Mouse (Mus musculus) lung, postnatal 0 days (tissue): Measurements from ENCODE around the gene Cnga3. TPM values are rescaled to one million over a fixed set of nuclear protein-coding genes. Genes with fewer than 3 reads are reported as not detected.

Source experiments
- ATAC-seq: fragments of 200-750 bp; cut with Nextera tagmentation; 2 replicates; pipeline ENCODE4 v1.8.0; 2017; ENCODE audit warnings: moderate library complexity
- DNase-seq: peaks from one replicate; pipeline ENCODE4 v3.0.0-alpha.2; 2016; ENCODE audit warnings: low spot score
- H3K27ac ChIP-seq: fragments of 300-500 bp; sonication (generic); 2 replicates; pipeline ENCODE4 v1.5.1; 2014; ENCODE audit warnings: antibody characterized with exemption, mild to moderate bottlenecking, low read length, mixed read lengths
- H3K27me3 ChIP-seq: fragments of 300-500 bp; sonication (generic); replicated peaks from 2 replicates; pipeline ENCODE4 v1.6.1; 2014; ENCODE audit warnings: low read length, mixed read lengths; ENCODE audit not compliant: insufficient read depth
- H3K36me3 ChIP-seq: fragments of 300-500 bp; sonication (generic); 2 replicates; pipeline ENCODE4 v1.6.1; 2014; ENCODE audit warnings: low read length, mixed read lengths; ENCODE audit not compliant: insufficient read depth
- H3K4me1 ChIP-seq: fragments of 300-500 bp; sonication (generic); 2 replicates; pipeline ENCODE4 v1.6.1; 2014; ENCODE audit warnings: antibody characterized with exemption, low read depth, low read length, mixed read lengths; ENCODE audit not compliant: insufficient read depth
- H3K4me2 ChIP-seq: fragments of 300-500 bp; sonication (generic); replicated peaks from 2 replicates; pipeline ENCODE4 v1.6.1; 2014; ENCODE audit warnings: low read depth, mild to moderate bottlenecking, low read length, moderate library complexity, mixed read lengths
- H3K4me3 ChIP-seq: fragments of 300-500 bp; sonication (generic); 2 replicates; pipeline ENCODE4 v1.5.1; 2014; ENCODE audit warnings: low read depth, low read length
- H3K9ac ChIP-seq: fragments of 300-500 bp; sonication (generic); replicated peaks from 2 replicates; pipeline ENCODE4 v1.6.1; 2014; ENCODE audit warnings: low read depth, mild to moderate bottlenecking
- H3K9me3 ChIP-seq: fragments of 300-500 bp; sonication (generic); 2 replicates; pipeline ENCODE4 v1.6.1; 2016; ENCODE audit warnings: low read length, mixed read lengths
- CTCF ChIP-seq: IDR thresholded peaks from 2 replicates; pipeline ENCODE4 v1.5.1; 2016; ENCODE audit warnings: antibody characterized with exemption, mild to moderate bottlenecking
- EP300 ChIP-seq: IDR thresholded peaks from 2 replicates; pipeline ENCODE4 v1.6.1; 2016; ENCODE audit warnings: antibody characterized with exemption, mild to moderate bottlenecking, control low read depth
- WGBS: fragments of 180-500 bp; shearing (Covaris S2); extraction: QIAGEN DNeasy Blood & Tissue Kit; methylation state at CpG from one replicate; pipeline ENCODE4 v1.1.7; 2014; 5-methylcytosine and 5-hydroxymethylcytosine counted together
- polyA plus RNA-seq: library from polyadenylated mRNA; unstranded; fragments of >200 nt; fragmentation: Nextera tagmentation; extraction: Ambion mirVana; gene quantifications from 2 replicates; pipeline ENCODE4 v1.2.1, GENCODE M21; 2015

Gene Cnga3
- polyA plus RNA-seq, 1 experiment from 2014 or later: not detected

DNA sequence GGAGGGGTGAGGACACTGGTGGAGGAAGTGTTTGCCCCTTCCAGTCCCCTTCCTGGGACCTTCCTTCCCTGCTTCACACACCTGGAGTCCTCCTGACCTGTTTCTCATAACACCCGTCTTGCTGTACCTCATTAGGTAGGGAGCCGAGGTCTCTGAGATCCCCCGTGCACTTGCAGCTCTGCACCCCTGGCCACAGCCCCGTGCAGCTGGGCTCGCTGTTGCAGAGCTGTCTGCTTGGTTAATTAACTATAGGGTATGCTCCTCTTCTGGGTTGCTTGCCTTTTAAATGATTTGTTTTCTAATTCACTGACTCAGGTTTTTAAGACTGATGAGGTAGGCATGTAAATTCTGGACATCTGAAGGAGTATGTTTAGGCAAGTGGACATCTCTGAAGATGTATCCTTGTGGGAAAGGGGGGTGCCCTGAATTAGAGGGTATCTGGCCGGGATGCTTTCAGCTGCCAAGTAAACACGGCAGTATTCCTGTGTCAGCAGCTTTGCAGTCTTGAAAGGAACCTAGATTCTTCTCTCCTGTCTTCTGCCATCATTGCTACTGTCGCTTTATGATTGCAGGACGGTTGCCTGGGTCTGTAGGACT is 91.6 kb downstream of the Cnga3 start:
- 62% methylated on average over 9 of the region's 9 CpGs for WGBS
- Histone ChIP-seq H3K27me3 (no peaks in the 10 kb centered on the region), H3K36me3 (no peaks in the 10 kb centered on the region), H3K4me3 (no peak overlapping the region), H3K4me2 (no peak overlapping the region), H3K4me1 (peaks cover 6% of the 10 kb centered on the region; the same call in 1 of the 2 replicates), H3K27ac (no peak overlapping the region), H3K9ac (no peak overlapping the region), H3K9me3 (no peaks in the 10 kb centered on the region)
- TF ChIP-seq CTCF (no peak), EP300 (no peak)
- no peak for DNase-seq
- no peak for ATAC-seq

DNA sequence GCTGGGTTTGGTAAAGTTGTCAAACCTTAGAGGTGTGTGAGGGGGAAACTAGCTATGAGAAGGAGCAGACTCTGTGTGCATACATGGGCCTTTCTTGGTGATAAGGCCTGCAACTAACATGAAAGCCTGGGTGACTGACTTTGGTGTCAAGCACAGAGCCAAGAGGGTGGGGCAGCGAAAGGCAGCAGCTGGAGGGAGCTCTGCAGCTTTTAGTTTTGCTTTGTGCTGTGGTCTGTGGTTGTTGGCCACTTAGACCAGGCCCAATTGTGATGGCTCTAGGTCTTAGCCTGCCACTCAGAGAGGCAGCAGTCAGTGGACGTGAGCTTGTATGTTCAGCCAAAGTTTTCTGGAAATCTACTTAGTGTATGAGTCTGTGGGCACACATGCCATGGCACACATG is 93.4 kb downstream of the Cnga3 start:
- DNase-seq: no peak
- Histone ChIP-seq H3K4me2 (no peak overlapping the region), H3K4me3 (no peak overlapping the region), H3K27ac (no peak overlapping the region), H3K9ac (no peak overlapping the region), H3K9me3 (no peaks in the 10 kb centered on the region), H3K4me1 (0 out of 2 replicates have a peak, but pooled peaks cover 3% of the 10 kb centered on the region), H3K36me3 (no peaks in the 10 kb centered on the region), H3K27me3 (no peaks in the 10 kb centered on the region)
- 95% methylated on average over 2 of the region's 2 CpGs for WGBS
- TF ChIP-seq EP300 (no peak), CTCF (no peak)
- ATAC-seq: no peak

- no peak for ATAC-seq
- Histone ChIP-seq H3K27ac (no peak overlapping the region), H3K4me1 (0 out of 2 replicates have a peak, but pooled peaks cover 3% of the 10 kb centered on the region), H3K27me3 (no peaks in the 10 kb centered on the region), H3K36me3 (no peaks in the 10 kb centered on the region), H3K9me3 (no peaks in the 10 kb centered on the region), H3K9ac (no peak overlapping the region), H3K4me2 (no peak overlapping the region), H3K4me3 (no peak overlapping the region)
- TF ChIP-seq CTCF (no peak), EP300 (no peak)
- 75% methylated on average over 8 of the region's 8 CpGs for WGBS
- DNase-seq: no peak
Measured at GRCm38 (mm10) chr1:37308021-37308742, 93.9 kb downstream of the Cnga3 start.

- no peak for DNase-seq
- Histone ChIP-seq H3K9ac (no peak overlapping the region), H3K36me3 (no peaks in the 10 kb centered on the region), H3K4me3 (no peak overlapping the region), H3K27me3 (no peaks in the 10 kb centered on the region), H3K4me2 (no peak overlapping the region), H3K9me3 (no peaks in the 10 kb centered on the region), H3K4me1 (0 out of 2 replicates have a peak, but pooled peaks cover 3% of the 10 kb centered on the region), H3K27ac (no peak overlapping the region)
- ATAC-seq: no peak
- 77% methylated on average over 3 of the region's 3 CpGs for WGBS
- TF ChIP-seq EP300 (no peak), CTCF (no peak)
Measured at GRCm38 (mm10) chr1:37308743-37309100, 94.5 kb downstream of the Cnga3 start.

DNA sequence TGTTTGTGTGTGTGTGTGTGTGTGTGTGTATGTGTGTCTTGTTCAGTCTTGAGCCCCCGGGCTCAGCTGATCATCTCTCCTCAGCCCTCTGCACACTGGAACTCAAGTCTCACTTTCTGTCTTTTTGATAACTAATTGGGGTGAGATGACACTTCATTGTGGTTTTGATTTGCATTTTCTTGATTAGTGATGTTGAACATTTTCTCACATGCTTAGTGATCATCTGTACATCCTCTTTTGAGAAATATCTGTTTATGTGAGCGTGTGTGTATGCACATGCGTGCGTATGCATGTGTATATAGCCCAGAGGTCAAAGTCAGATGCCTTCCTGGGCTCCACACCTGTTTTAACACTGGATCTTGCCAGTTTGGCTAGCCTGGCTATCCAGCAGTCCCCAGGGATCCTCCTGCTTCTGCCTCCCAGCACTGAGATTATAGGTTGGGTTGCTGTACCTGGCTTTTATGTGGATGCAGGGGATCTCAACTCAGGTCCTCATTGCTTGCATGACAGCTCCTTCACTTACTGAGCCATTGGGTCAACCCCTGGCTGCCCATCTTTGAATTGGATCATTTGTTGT is 95.8 kb downstream of the Cnga3 start:
- Histone ChIP-seq H3K4me3 (no peak overlapping the region), H3K27me3 (no peaks in the 10 kb centered on the region), H3K4me2 (no peak overlapping the region), H3K4me1 (peaks cover 5% of the 10 kb centered on the region; the same call in 1 of the 2 replicates), H3K36me3 (no peaks in the 10 kb centered on the region), H3K27ac (no peak overlapping the region), H3K9ac (no peak overlapping the region), H3K9me3 (no peaks in the 10 kb centered on the region)
- TF ChIP-seq EP300: no peak
- no peak for TF ChIP-seq CTCF
- no peak for ATAC-seq
- no peak for DNase-seq
- 97% methylated on average over 4 of the region's 4 CpGs for WGBS

Other genes starting within 250 kb of the Cnga3 start
- 1.4 and 2.3 TPM in 2 replicates for gene Vwa3b, start 187.8 kb upstream of the Cnga3 start, polyA plus RNA-seq
- gene Inpp4a, start 85.4 kb downstream of the Cnga3 start, polyA plus RNA-seq: 15.8 and 17.8 TPM in 2 replicates
- 23.8 and 24.1 TPM in 2 replicates for gene Coa5, start 215.7 kb downstream of the Cnga3 start, polyA plus RNA-seq
- 156 and 177 TPM in 2 replicates for gene Unc50, start 215.7 kb downstream of the Cnga3 start, polyA plus RNA-seq